Mouse (Mus musculus) olfactory bulb, adult 2 months (tissue): ENCODE results near the gene Ccdc194.

Experiments used
- CTCF ChIP-seq: fragments of 200-500 bp; IDR thresholded peaks from 2 replicates; pipeline ENCODE4 v1.5.1; 2012; ENCODE audit warnings: low read depth, mild to moderate bottlenecking, low read length, moderate library complexity; ENCODE audit not compliant: insufficient read depth
- POLR2A ChIP-seq: fragments of 200-500 bp; IDR thresholded peaks from 2 replicates; pipeline ENCODE4 v1.6.1; 2012; ENCODE audit warnings: mild to moderate bottlenecking, low read depth, low read length, moderate library complexity; ENCODE audit not compliant: insufficient read depth

GRCm38 (mm10) chr8:71563992-71564391 is 38.5 kb upstream of the Ccdc194 start:
- TF ChIP-seq CTCF = no peak
- no peak for TF ChIP-seq POLR2A
